Mouse (Mus musculus) neural tube, embryonic 10.5 days (tissue): ENCODE data around the gene Tsc22d1.

ENCODE experiments used
- DNase-seq: peaks from one replicate; pipeline ENCODE4 v3.0.0-alpha.2; 2017; ENCODE audit warnings: low spot score; ENCODE audit errors: extremely low spot score

The Tsc22d1 gene

DNA sequence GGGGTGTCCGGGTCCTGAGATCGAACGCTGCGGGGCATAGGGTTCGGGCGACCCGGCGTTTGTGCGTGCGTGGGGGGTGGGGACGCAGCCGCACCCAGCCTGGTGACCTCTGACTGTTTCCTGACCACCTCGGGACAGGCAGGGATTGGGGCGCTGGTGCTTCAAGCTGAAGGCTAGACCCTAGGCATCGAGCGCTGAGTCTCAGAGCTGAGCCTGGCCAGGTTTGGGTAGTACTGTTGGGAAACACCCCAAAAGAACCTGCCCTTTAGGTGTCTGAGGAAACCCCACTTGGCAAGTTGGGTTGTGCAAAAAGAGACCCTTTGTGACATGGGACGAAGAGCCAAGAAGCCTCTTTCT, 142.1 kb downstream of the Tsc22d1 start, which contains the start of gene Serp2:
Gene Serp2, minus strand, starts transcription at position 38 of the 357 bp plus-strand sequence.
- no peak for DNase-seq
